Mouse (Mus musculus) heart, embryonic 15.5 days (tissue): Measurements from ENCODE around the gene Taar7b. TPM values are rescaled to one million over a fixed set of nuclear protein-coding genes. Genes with fewer than 3 reads are reported as not detected.

Experiments used
- polyA plus RNA-seq: library from polyadenylated mRNA; unstranded; fragments of >200 nt; fragmentation: Nextera tagmentation; extraction: Ambion mirVana; gene quantifications from 2 replicates; pipeline ENCODE4 v1.2.1, GENCODE M21; 2015

Gene Taar7b
- polyA plus RNA-seq, 1 experiment from 2014 or later = not detected

Other genes with a start within 250 kb of the Taar7b start
- 89.3 and 90.3 TPM in 2 replicates for gene Rps12, start 212.7 kb upstream of the Taar7b start, polyA plus RNA-seq
- 8.0 and 8.9 TPM in 2 replicates for gene Slc18b1, start 203.0 kb upstream of the Taar7b start, polyA plus RNA-seq
- gene Vnn3, start 148.5 kb upstream of the Taar7b start, polyA plus RNA-seq = 0.15 and 0.22 TPM in 2 replicates
- gene Vnn1, start 105.3 kb upstream of the Taar7b start, polyA plus RNA-seq = 2.1 and 2.2 TPM in 2 replicates
- not detected in 2 replicates for gene Taar1, start 79.6 kb upstream of the Taar7b start, polyA plus RNA-seq
- gene Taar2, start 61.4 kb upstream of the Taar7b start, polyA plus RNA-seq = not detected in 2 replicates
- not detected in 2 replicates for gene Taar3, start 50.4 kb upstream of the Taar7b start, polyA plus RNA-seq
- gene Taar4, start 39.4 kb upstream of the Taar7b start, polyA plus RNA-seq = not detected in 2 replicates
- gene Taar5, start 29.2 kb upstream of the Taar7b start, polyA plus RNA-seq = not detected in 2 replicates
- not detected in 2 replicates for gene Taar6, start 14.3 kb upstream of the Taar7b start, polyA plus RNA-seq
- not detected in 2 replicates for gene Taar7a, start 6.5 kb upstream of the Taar7b start, polyA plus RNA-seq
- not detected in 2 replicates for gene Taar7d, start 27.3 kb downstream of the Taar7b start, polyA plus RNA-seq
- gene Taar7e, start 37.7 kb downstream of the Taar7b start, polyA plus RNA-seq = not detected in 2 replicates
- not detected in 2 replicates for gene Taar7f, start 49.6 kb downstream of the Taar7b start, polyA plus RNA-seq
- not detected in 2 replicates for gene Taar8a, start 76.6 kb downstream of the Taar7b start, polyA plus RNA-seq
- not detected in 2 replicates for gene Taar8b, start 92.4 kb downstream of the Taar7b start, polyA plus RNA-seq
- gene Taar8c, start 102.0 kb downstream of the Taar7b start, polyA plus RNA-seq = not detected in 2 replicates
- gene Taar9, start 109.6 kb downstream of the Taar7b start, polyA plus RNA-seq = not detected in 2 replicates
- gene Stx7, start 149.4 kb downstream of the Taar7b start, polyA plus RNA-seq = 68.4 and 74.8 TPM in 2 replicates
- gene Moxd1, start 223.6 kb downstream of the Taar7b start, polyA plus RNA-seq = 11.4 and 12.8 TPM in 2 replicates